Mouse (Mus musculus) thymus, adult 2 months (tissue): ENCODE results near the gene Gramd1b. TPM values are rescaled to one million over a fixed set of nuclear protein-coding genes. Genes with fewer than 3 reads are reported as not detected.

Experiments
- DNase-seq: peaks from one replicate; pipeline ENCODE4 v3.0.0; 2021
- H3K27ac ChIP-seq: fragments of 200-500 bp; 2 replicates; pipeline ENCODE4 v1.5.1; 2012; ENCODE audit warnings: low read length, control low read depth; ENCODE audit not compliant: control insufficient read depth, insufficient read depth
- H3K27me3 ChIP-seq: fragments of 200-500 bp; 2 replicates; pipeline ENCODE4 v1.6.1; 2012; ENCODE audit warnings: mild to moderate bottlenecking, low read length, moderate library complexity, mixed read lengths; ENCODE audit not compliant: control insufficient read depth, insufficient read depth
- H3K36me3 ChIP-seq: fragments of 200-500 bp; 2 replicates; pipeline ENCODE4 v1.6.1; 2012; ENCODE audit warnings: mild to moderate bottlenecking, low read length, moderate library complexity; ENCODE audit not compliant: control insufficient read depth, insufficient read depth
- H3K4me1 ChIP-seq: fragments of 200-500 bp; replicated peaks from 2 replicates; pipeline ENCODE4 v1.6.1; 2012; ENCODE audit warnings: low read length; ENCODE audit not compliant: control insufficient read depth, insufficient read depth
- H3K4me3 ChIP-seq: fragments of 200-500 bp; 2 replicates; pipeline ENCODE4 v1.5.1; 2012; ENCODE audit warnings: mild to moderate bottlenecking, low read length, control low read depth, moderate library complexity; ENCODE audit not compliant: control insufficient read depth, insufficient read depth
- CTCF ChIP-seq: fragments of 200-500 bp; IDR thresholded peaks from 2 replicates; pipeline ENCODE4 v1.5.1; 2012; ENCODE audit warnings: mild to moderate bottlenecking, control low read depth, low read length, moderate library complexity, borderline replicate concordance; ENCODE audit not compliant: control insufficient read depth, poor library complexity, insufficient read depth; ENCODE audit errors: extremely low read depth
- POLR2A ChIP-seq: fragments of 200-500 bp; IDR thresholded peaks from 2 replicates; pipeline ENCODE4 v1.6.1; 2012; ENCODE audit warnings: mild to moderate bottlenecking, low read length, control low read depth, moderate library complexity; ENCODE audit not compliant: control insufficient read depth, poor library complexity, insufficient read depth; ENCODE audit errors: extremely low read depth
- WGBS: fragments of 180-500 bp; shearing (Covaris S2); methylation state at CpG from one replicate; pipeline ENCODE4 v1.1.7; 2018; 5-methylcytosine and 5-hydroxymethylcytosine counted together
- polyA plus RNA-seq: library from polyadenylated mRNA; depleted of rRNA; stranded (reverse); fragments of >200 nt; gene quantifications from 2 replicates; pipeline ENCODE4 v1.2.3, GENCODE M21; 2012

The Gramd1b gene
- polyA plus RNA-seq, 1 experiment, result 43.0 TPM

GRCm38 (mm10) chr9:40414904-40415766, 116.0 kb downstream of the Gramd1b start:
- H3K27me3 ChIP-seq, result no peaks in the 10 kb centered on the region
- H3K4me1 ChIP-seq, result 0 out of 2 replicates have a peak, but pooled peaks cover 2% of the 10 kb centered on the region
- DNase-seq, result peak; percentile 67
- TF ChIP-seq CTCF, result no peak
- WGBS, result 37% methylated on average over 18 of the region's 18 CpGs
- no peaks in the 10 kb centered on the region for H3K36me3 ChIP-seq
- peak overlapping the region; percentile 60 for H3K4me3 ChIP-seq
- peak overlapping the region; percentile 56; the same call in 1 of the 2 replicates for H3K27ac ChIP-seq

GRCm38 (mm10) chr9:40414498-40414903, 116.7 kb downstream of the Gramd1b start:
- peak; percentile 49 for DNase-seq
- WGBS, result 17% methylated on average over 15 of the region's 15 CpGs
- H3K27me3 ChIP-seq, result no peaks in the 10 kb centered on the region

GRCm38 (mm10) chr9:40413601-40414000, 117.6 kb downstream of the Gramd1b start:
- Histone ChIP-seq H3K27me3 (no peaks in the 10 kb centered on the region), H3K27ac (no peak overlapping the region), H3K4me3 (no peak overlapping the region), H3K36me3 (no peaks in the 10 kb centered on the region), H3K4me1 (0 out of 2 replicates have a peak, but pooled peaks cover 2% of the 10 kb centered on the region)
- TF ChIP-seq CTCF (no peak), POLR2A (no peak)
- WGBS, result 71% methylated on average over 4 of the region's 4 CpGs
- no peak for DNase-seq

More at GRCm38 (mm10) chr9:40414498-40414903, 116.7 kb downstream of the Gramd1b start:
- Histone ChIP-seq H3K4me3 (peak overlapping the region; percentile 60), H3K4me1 (0 out of 2 replicates have a peak, but pooled peaks cover 2% of the 10 kb centered on the region), H3K27ac (no peak overlapping the region), H3K36me3 (no peaks in the 10 kb centered on the region)
- TF ChIP-seq POLR2A, result no peak
- TF ChIP-seq CTCF, result 0 out of 2 replicates have a peak, but pooled peaks have one; percentile 29

DNA sequence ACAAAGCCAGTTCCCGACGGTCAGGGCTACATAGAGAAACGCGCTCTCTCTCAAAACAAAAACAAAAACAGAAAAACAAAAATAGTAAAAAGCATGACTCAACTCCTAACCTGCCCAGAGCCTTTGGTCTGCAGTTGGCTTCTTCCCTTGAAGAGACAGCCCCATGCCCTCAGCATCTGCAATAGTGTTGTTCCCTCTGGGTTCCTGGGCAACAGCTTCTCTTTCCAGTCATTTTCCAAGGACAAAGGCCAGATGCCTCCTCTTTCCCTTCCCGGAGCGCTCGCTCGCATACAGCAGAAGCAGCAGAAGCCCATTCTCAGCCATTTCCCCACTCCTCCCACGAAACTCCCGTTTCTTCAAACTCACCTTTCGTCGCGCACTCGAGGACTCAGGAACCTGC, 118.3 kb downstream of the Gramd1b start:
- no peak overlapping the region for H3K4me3 ChIP-seq
- H3K27me3 ChIP-seq, result no peaks in the 10 kb centered on the region
- no peak overlapping the region for H3K27ac ChIP-seq
- no peak for DNase-seq
- WGBS, result 97% methylated on average over 14 of the region's 14 CpGs
- no peaks in the 10 kb centered on the region for H3K36me3 ChIP-seq
- TF ChIP-seq POLR2A (no peak), CTCF (no peak)
- 0 out of 2 replicates have a peak, but pooled peaks cover 2% of the 10 kb centered on the region for H3K4me1 ChIP-seq

DNA sequence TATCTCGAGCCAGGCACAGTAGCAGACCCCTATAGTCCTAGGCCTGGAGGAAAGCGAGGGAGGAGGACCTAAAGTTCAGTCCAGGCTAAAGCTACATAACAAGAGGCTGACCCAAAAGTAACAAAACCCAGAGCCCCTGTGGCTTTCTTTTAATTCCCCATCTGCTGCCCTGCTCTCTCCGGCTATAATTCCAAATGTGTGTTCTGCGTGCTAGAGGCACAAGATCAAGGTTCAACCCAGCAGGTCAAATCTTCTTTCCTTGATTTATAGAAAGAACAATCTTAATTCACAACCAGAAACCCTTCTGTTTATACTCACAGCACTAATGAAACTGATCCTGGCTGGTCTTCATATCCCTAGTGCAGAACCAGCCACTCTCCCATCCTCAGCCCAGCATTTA, 118.9 kb downstream of the Gramd1b start:
- Histone ChIP-seq H3K27me3 (no peaks in the 10 kb centered on the region), H3K4me3 (no peak overlapping the region), H3K4me1 (0 out of 2 replicates have a peak, but pooled peaks cover 2% of the 10 kb centered on the region), H3K36me3 (no peaks in the 10 kb centered on the region), H3K27ac (no peak overlapping the region)
- no peak for TF ChIP-seq POLR2A
- no peak for TF ChIP-seq CTCF
- DNase-seq, result no peak
- 97% methylated on average over 4 of the region's 4 CpGs for WGBS

DNA sequence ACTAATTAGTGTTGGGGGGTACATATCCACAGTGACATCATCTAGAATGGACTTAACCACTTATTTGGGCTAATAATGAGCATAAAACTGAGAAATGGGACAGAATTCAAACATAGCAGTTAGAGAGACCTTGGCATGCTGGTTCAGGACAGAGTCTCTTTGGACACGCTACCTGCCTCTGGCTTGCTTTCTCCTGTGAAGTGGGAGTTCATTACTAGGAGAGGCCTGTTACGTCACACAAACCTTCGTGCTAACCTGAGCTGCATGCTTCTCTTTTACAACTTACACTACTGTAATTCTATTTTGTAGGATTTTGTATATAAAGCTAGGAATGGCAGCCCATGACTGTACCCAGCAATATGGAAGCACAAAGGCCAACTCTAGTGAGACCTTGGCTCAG, 120.3 kb downstream of the Gramd1b start:
- 92% methylated on average over 3 of the region's 3 CpGs for WGBS
- H3K4me3 ChIP-seq, result no peak overlapping the region
- DNase-seq, result no peak
- H3K27ac ChIP-seq, result no peak overlapping the region
- TF ChIP-seq CTCF (no peak), POLR2A (no peak)
- no peaks in the 10 kb centered on the region for H3K36me3 ChIP-seq
- 0 out of 2 replicates have a peak, but pooled peaks cover 2% of the 10 kb centered on the region for H3K4me1 ChIP-seq
- no peaks in the 10 kb centered on the region for H3K27me3 ChIP-seq

- DNase-seq, result no peak
- TF ChIP-seq POLR2A (no peak), CTCF (no peak)
- 0 out of 2 replicates have a peak, but pooled peaks cover 2% of the 10 kb centered on the region for H3K4me1 ChIP-seq
- H3K36me3 ChIP-seq, result no peaks in the 10 kb centered on the region
- no peak overlapping the region for H3K27ac ChIP-seq
- no peak overlapping the region for H3K4me3 ChIP-seq
- WGBS, result 88% methylated on average over 2 of the region's 2 CpGs
- H3K27me3 ChIP-seq, result no peaks in the 10 kb centered on the region
Measured at GRCm38 (mm10) chr9:40409071-40409470, 122.1 kb downstream of the Gramd1b start.
